16 mouse cellular contexts compared by ENCODE assay signal in the genomic region with DNA sequence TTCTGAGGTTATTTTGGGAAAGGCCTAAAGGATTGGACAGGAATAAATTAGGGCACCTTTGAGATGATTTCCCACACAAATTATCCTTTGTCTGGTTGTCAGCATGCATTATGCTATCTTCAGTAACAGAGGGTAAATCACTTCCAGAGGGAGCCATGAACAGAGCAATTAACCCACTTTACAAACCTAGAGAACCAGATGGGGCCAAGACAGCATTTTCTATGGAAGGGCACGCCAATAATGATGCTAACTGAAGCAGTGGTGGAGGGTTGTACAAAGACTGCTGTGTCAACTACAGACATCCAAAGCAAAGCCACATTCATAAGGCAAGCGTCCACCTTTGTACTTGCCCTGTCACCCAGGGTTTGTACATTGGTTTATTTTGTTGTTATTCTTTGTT.
DNase-seq lines count a peak whose midpoint lies in the region; ATAC-seq lines count a peak whose summit lies in the region.
"Had no signal": no experiment of that assay in that cellular context is flagged by ENCODE, and none has a peak within 500 bp of the region (broad histone marks: within the 10 kb centered on the region; RNA-seq: fewer than 3 reads in every experiment).

No protein-coding gene starts in this region.

- H3K27me3 ChIP-seq in forebrain, embryonic 13.5 days = no peaks in the 10 kb centered on the region
- no peaks in the 10 kb centered on the region for H3K27me3 ChIP-seq in forebrain, embryonic 10.5 days (ENCODE audit: poor library complexity, severe bottlenecking)
- no peaks in the 10 kb centered on the region for H3K27me3 ChIP-seq in neural tube, embryonic 11.5 days (ENCODE audit: control insufficient read depth, insufficient read depth, low read length)
- no peaks in the 10 kb centered on the region for H3K27me3 ChIP-seq in neural tube, embryonic 15.5 days (replicated peaks)
- H3K27me3 ChIP-seq in forebrain, embryonic 15.5 days = no peaks in the 10 kb centered on the region
- H3K27me3 ChIP-seq: intestine, embryonic 15.5 days; kidney, embryonic 15.5 days; limb, embryonic 12.5 days had no signal

- peak overlapping the region; percentile 11; the same call in 1 of the 2 replicates for H3K27ac ChIP-seq in forebrain, embryonic 13.5 days
- H3K27ac ChIP-seq in forebrain, embryonic 10.5 days = no peak overlapping the region
- no peak overlapping the region for H3K27ac ChIP-seq in neural tube, embryonic 11.5 days (ENCODE audit: low read depth, low read length)
- H3K27ac ChIP-seq in neural tube, embryonic 15.5 days (replicated peaks) = no peak overlapping the region
- no peak overlapping the region for H3K27ac ChIP-seq in forebrain, embryonic 15.5 days (replicated peaks)
- H3K27ac ChIP-seq: embryonic facial prominence, embryonic 12.5 days; heart, embryonic 10.5 days; intestine, embryonic 15.5 days; kidney, embryonic 15.5 days; limb, embryonic 12.5 days had no signal

- peaks cover 28% of the 10 kb centered on the region for H3K4me1 ChIP-seq in forebrain, embryonic 13.5 days
- peaks cover 25% of the 10 kb centered on the region for H3K4me1 ChIP-seq in forebrain, embryonic 10.5 days
- H3K4me1 ChIP-seq in neural tube, embryonic 11.5 days (ENCODE audit: control insufficient read depth, insufficient read depth, low read length) = no peaks in the 10 kb centered on the region
- H3K4me1 ChIP-seq in neural tube, embryonic 15.5 days = peaks cover 20% of the 10 kb centered on the region
- H3K4me1 ChIP-seq in forebrain, embryonic 15.5 days = peaks cover 27% of the 10 kb centered on the region
- H3K4me1 ChIP-seq: embryonic facial prominence, embryonic 12.5 days; intestine, embryonic 15.5 days; kidney, embryonic 15.5 days; limb, embryonic 12.5 days had no signal

- peak; percentile 45; the same call in 1 of the 2 replicates for ATAC-seq in forebrain, embryonic 13.5 days
- ATAC-seq in neural tube, embryonic 11.5 days (ENCODE audit: insufficient read depth, low FRiP score, low TSS enrichment) = peak; percentile 61
- ATAC-seq in neural tube, embryonic 15.5 days (ENCODE audit: low FRiP score) = no peak
- 0 out of 2 replicates have a peak, but pooled peaks have one; percentile 43 for ATAC-seq in forebrain, embryonic 15.5 days (replicated peaks)
- ATAC-seq: intestine, embryonic 15.5 days had no signal

- WGBS in forebrain, embryonic 13.5 days = 13% methylated on average over 2 of the region's 2 CpGs
- 53% methylated on average over 2 of the region's 2 CpGs for WGBS in forebrain, embryonic 10.5 days
- WGBS in neural tube, embryonic 11.5 days = 33% methylated on average over 2 of the region's 2 CpGs
- 16% methylated on average over 2 of the region's 2 CpGs for WGBS in neural tube, embryonic 15.5 days
- 4% methylated on average over 2 of the region's 2 CpGs for WGBS in forebrain, embryonic 15.5 days

- H3K4me3 ChIP-seq in forebrain, embryonic 13.5 days = no peak overlapping the region
- no peak overlapping the region for H3K4me3 ChIP-seq in forebrain, embryonic 10.5 days
- no peak overlapping the region for H3K4me3 ChIP-seq in neural tube, embryonic 11.5 days (ENCODE audit: low read depth, low read length)
- H3K4me3 ChIP-seq in neural tube, embryonic 15.5 days (replicated peaks) = no peak overlapping the region
- no peak overlapping the region for H3K4me3 ChIP-seq in forebrain, embryonic 15.5 days
- H3K4me3 ChIP-seq: embryonic facial prominence, embryonic 12.5 days; heart, embryonic 10.5 days; intestine, embryonic 15.5 days; kidney, embryonic 15.5 days; limb, embryonic 12.5 days had no signal

- DNase-seq in forebrain, embryonic 10.5 days (ENCODE audit: extremely low spot score, low spot score) = no peak
- DNase-seq in neural tube, embryonic 11.5 days (ENCODE audit: low spot score) = peak; percentile 37
- peak; percentile 14 for DNase-seq in retina, postnatal 7 days (ENCODE audit: low read depth, low spot score)
- DNase-seq in gastrocnemius, postnatal 10 days = no peak
- DNase-seq in frontal cortex, postnatal 25 days (ENCODE audit: low spot score in 2 of 2) = no peak
- DNase-seq: adrenal gland, postnatal 10 days; cerebellum, adult 8-10 months; gastrocnemius, postnatal 36 days had no signal

- no peaks in the 10 kb centered on the region for H3K9me3 ChIP-seq in forebrain, embryonic 13.5 days (replicated peaks)
- no peaks in the 10 kb centered on the region for H3K9me3 ChIP-seq in forebrain, embryonic 10.5 days
- H3K9me3 ChIP-seq in neural tube, embryonic 11.5 days (ENCODE audit: control insufficient read depth, low read length) = no peaks in the 10 kb centered on the region
- H3K9me3 ChIP-seq in neural tube, embryonic 15.5 days (replicated peaks) = no peaks in the 10 kb centered on the region
- no peaks in the 10 kb centered on the region for H3K9me3 ChIP-seq in forebrain, embryonic 15.5 days
- H3K9me3 ChIP-seq: embryonic facial prominence, embryonic 12.5 days; heart, embryonic 10.5 days; intestine, embryonic 15.5 days; kidney, embryonic 15.5 days; limb, embryonic 12.5 days had no signal

- H3K4me2 ChIP-seq in forebrain, embryonic 13.5 days = no peak overlapping the region
- no peak overlapping the region for H3K4me2 ChIP-seq in neural tube, embryonic 11.5 days (ENCODE audit: low read depth)
- no peak overlapping the region for H3K4me2 ChIP-seq in neural tube, embryonic 15.5 days
- no peak overlapping the region for H3K4me2 ChIP-seq in forebrain, embryonic 15.5 days (replicated peaks)
- H3K4me2 ChIP-seq: embryonic facial prominence, embryonic 12.5 days; intestine, embryonic 15.5 days; kidney, embryonic 15.5 days; limb, embryonic 12.5 days had no signal

- no peaks in the 10 kb centered on the region for H3K36me3 ChIP-seq in forebrain, embryonic 13.5 days (ENCODE audit: poor library complexity, severe bottlenecking)
- H3K36me3 ChIP-seq in forebrain, embryonic 10.5 days (replicated peaks) = no peaks in the 10 kb centered on the region
- no peaks in the 10 kb centered on the region for H3K36me3 ChIP-seq in neural tube, embryonic 11.5 days (ENCODE audit: control insufficient read depth, insufficient read depth, low read length)
- H3K36me3 ChIP-seq in neural tube, embryonic 15.5 days = no peaks in the 10 kb centered on the region
- H3K36me3 ChIP-seq in forebrain, embryonic 15.5 days = no peaks in the 10 kb centered on the region
- H3K36me3 ChIP-seq: embryonic facial prominence, embryonic 12.5 days; heart, embryonic 10.5 days; intestine, embryonic 15.5 days; kidney, embryonic 15.5 days; limb, embryonic 12.5 days had no signal

- H3K9ac ChIP-seq in forebrain, embryonic 13.5 days = no peak overlapping the region
- no peak overlapping the region for H3K9ac ChIP-seq in neural tube, embryonic 11.5 days (ENCODE audit: low read length)
- no peak overlapping the region for H3K9ac ChIP-seq in neural tube, embryonic 15.5 days (replicated peaks)
- no peak overlapping the region for H3K9ac ChIP-seq in forebrain, embryonic 15.5 days (replicated peaks)
- H3K9ac ChIP-seq: embryonic facial prominence, embryonic 12.5 days; intestine, embryonic 15.5 days; kidney, embryonic 15.5 days; limb, embryonic 12.5 days had no signal

Comparison
In these comparisons a context has a peak if more than half of its experiments do, and no peak if none do; other contexts are left out.
1. DNase-seq: peak in neural tube, embryonic 11.5 days (single experiment) and retina, postnatal 7 days (single experiment); none in forebrain, embryonic 10.5 days (single experiment), gastrocnemius, postnatal 10 days (single experiment) and frontal cortex, postnatal 25 days (0 of 2).